Mouse (Mus musculus): ENCODE results near the gene Tarsl2. TPM values are rescaled to one million over a fixed set of nuclear protein-coding genes. Genes with fewer than 3 reads are reported as not detected.

Tarsl2 gene
- polyA plus RNA-seq, 1 experiment from 2014 or later: 16.4 TPM

DNA sequence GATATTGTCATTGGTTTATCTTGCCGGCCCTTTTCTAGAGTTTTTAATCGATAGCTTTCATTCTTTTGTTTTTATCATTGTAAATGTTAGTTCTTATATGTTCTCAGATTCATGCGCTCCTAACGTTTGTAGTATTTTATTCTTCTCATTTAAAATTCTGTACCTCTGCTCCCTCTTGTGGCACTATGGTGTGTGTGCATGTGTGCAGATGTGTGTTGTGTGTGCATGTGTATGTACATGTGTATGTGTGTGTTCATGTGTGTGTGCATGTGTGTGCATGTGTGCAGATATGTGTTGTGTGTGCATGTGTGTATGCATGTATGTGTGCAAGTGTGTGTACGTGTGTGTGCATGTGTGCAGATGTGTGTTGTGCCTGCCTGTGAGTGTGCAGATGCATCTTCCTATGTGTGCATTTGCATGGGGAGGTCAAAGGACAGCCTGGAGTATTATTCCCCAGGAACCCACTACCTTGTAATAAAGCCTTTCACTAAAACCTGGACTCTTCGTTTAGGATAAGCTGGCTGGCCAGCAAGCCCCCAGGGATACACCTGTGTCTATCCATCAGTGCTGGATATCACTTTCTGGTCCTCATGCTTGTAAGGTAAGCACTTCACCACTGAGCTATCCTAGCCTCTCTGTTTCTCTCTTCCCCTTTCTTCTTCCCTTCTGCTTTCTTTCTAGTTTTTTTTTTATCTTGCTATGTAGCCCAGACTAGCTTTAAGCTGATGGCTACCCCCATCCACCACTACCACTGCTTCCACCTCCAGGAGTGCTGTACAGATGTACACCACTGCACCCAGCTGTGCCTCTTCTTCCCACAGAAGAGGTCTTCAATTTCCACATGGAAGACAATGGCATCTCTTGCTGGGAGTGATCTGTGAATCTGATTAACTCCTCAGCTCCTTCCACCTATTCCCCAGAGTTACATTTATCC lies 2.1 kb upstream of the Tarsl2 start:
- Histone ChIP-seq H3K27ac (ENCODE audit: low read length) (no peak overlapping the region), H3K27me3 (ENCODE audit: control insufficient read depth, insufficient read depth, low read length) (no peaks in the 10 kb centered on the region), H3K4me3 (ENCODE audit: low read length) (no peak overlapping the region), H3K36me3 (ENCODE audit: control insufficient read depth, insufficient read depth) (0 out of 2 replicates have a peak, but pooled peaks cover 2% of the 10 kb centered on the region), H3K4me1 (ENCODE audit: control insufficient read depth, insufficient read depth, low read length) (no peaks in the 10 kb centered on the region; the same call in 1 of the 2 replicates), H3K9ac (ENCODE audit: low read length) (no peak overlapping the region), H3K4me2 (ENCODE audit: low read depth, low read length) (no peak overlapping the region), H3K9me3 (replicated peaks; ENCODE audit: control insufficient read depth, low read length) (no peaks in the 10 kb centered on the region)
- ATAC-seq (replicated peaks; ENCODE audit: extremely low read depth, insufficient read depth, low FRiP score): no peak
- 68% methylated on average over 6 of the region's 6 CpGs for WGBS

DNA sequence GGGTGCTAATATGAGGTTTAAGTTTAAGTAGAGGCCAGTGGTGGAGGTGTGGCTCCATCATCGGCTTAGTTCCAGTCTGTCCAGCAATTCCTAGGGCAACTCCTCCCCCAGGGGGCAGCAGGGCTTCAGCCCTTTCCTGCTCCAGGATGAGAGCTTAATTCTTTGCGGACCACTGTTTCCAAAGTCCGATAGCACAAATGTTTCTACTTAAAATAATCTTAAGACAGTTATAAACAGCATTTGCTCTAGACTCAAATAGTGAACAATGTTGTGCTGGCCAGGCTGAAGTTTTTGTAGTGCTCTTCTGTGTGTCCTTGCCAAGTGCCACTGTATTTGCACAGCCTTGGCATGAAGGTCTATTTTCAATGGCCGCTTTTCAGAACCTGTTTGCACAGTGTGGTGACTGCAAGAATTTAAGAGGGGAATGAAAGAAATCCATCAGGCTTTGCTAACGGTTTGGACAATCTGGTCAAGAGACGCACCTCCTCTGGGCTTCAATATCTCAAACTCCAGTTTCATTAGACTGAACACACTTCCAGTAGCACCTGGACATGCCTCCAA lies 757 bp upstream of the Tarsl2 start:
- no peaks in the 10 kb centered on the region for H3K9me3 ChIP-seq (replicated peaks; ENCODE audit: control insufficient read depth, low read length)
- no peaks in the 10 kb centered on the region for H3K27me3 ChIP-seq (ENCODE audit: control insufficient read depth, insufficient read depth, low read length)
- H3K9ac ChIP-seq (ENCODE audit: low read length): no peak overlapping the region
- 27% methylated on average over 6 of the region's 6 CpGs for WGBS
- H3K4me1 ChIP-seq (ENCODE audit: control insufficient read depth, insufficient read depth, low read length): no peaks in the 10 kb centered on the region; the same call in 1 of the 2 replicates
- peaks cover 12% of the 10 kb centered on the region for H3K36me3 ChIP-seq (ENCODE audit: control insufficient read depth, insufficient read depth)
- no peak overlapping the region for H3K27ac ChIP-seq (ENCODE audit: low read length)
- peak overlapping the region; percentile 63 for H3K4me3 ChIP-seq (ENCODE audit: low read length)
- no peak for ATAC-seq (replicated peaks; ENCODE audit: extremely low read depth, insufficient read depth, low FRiP score)
- H3K4me2 ChIP-seq (ENCODE audit: low read depth, low read length): peak overlapping the region; percentile 75

DNA sequence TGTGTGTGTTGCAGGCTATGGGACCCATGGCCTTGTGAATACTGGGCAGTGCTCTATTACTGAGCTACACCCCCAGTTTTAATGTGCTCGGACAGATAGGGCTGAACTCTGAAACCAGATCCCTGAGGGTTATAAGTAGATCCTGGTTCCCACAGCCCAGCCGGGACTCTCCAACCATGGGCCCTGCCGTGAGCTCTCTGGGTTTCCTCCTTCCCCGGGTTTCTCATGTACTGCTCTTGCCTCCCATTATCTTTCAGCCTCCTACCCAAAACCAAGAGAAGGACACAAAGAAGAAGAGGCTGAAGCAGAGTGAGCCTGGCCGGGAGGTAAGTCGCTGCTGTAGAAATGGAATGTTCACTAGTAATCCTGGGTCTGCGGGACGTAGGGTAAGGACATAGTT lies 1.3 kb downstream of the Tarsl2 start:
- Histone ChIP-seq H3K4me2 (ENCODE audit: low read depth, low read length) (no peak overlapping the region), H3K4me3 (ENCODE audit: low read length) (no peak overlapping the region), H3K9me3 (replicated peaks; ENCODE audit: control insufficient read depth, low read length) (no peaks in the 10 kb centered on the region; the same call in 1 of the 2 replicates), H3K27ac (ENCODE audit: low read length) (no peak overlapping the region), H3K4me1 (ENCODE audit: control insufficient read depth, insufficient read depth, low read length) (no peaks in the 10 kb centered on the region; the same call in 1 of the 2 replicates), H3K27me3 (ENCODE audit: control insufficient read depth, insufficient read depth, low read length) (no peaks in the 10 kb centered on the region), H3K9ac (ENCODE audit: low read length) (0 out of 2 replicates have a peak overlapping the region, but pooled peaks have one; percentile 21), H3K36me3 (ENCODE audit: control insufficient read depth, insufficient read depth) (peaks cover 25% of the 10 kb centered on the region)
- ATAC-seq (replicated peaks; ENCODE audit: extremely low read depth, insufficient read depth, low FRiP score): no peak
- 83% methylated on average over 8 of the region's 8 CpGs for WGBS

DNA sequence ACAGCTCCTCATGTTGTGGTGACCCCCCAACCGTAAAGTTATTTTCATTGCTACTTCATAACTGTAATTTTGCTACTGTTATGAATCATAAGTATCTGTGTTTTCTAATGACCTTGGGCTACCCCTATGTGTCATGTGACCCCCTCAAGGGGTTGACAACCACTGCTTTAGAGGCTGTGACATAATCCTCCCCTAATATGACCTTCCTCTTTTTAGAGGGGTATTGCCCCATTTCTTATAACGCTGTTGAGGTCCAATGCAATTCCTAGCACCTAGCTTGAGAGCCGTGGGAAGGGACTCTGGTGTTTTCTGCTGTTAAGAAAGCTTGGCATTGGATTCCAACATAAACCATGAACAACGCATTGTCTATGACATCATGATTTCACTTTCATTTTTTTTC lies 6.0 kb downstream of the Tarsl2 start:
- Histone ChIP-seq H3K9ac (ENCODE audit: low read length) (no peak overlapping the region), H3K4me3 (ENCODE audit: low read length) (no peak overlapping the region), H3K4me1 (ENCODE audit: control insufficient read depth, insufficient read depth, low read length) (no peaks in the 10 kb centered on the region; the same call in 1 of the 2 replicates), H3K4me2 (ENCODE audit: low read depth, low read length) (no peak overlapping the region), H3K9me3 (replicated peaks; ENCODE audit: control insufficient read depth, low read length) (no peaks in the 10 kb centered on the region; the same call in 1 of the 2 replicates), H3K27ac (ENCODE audit: low read length) (no peak overlapping the region), H3K27me3 (ENCODE audit: control insufficient read depth, insufficient read depth, low read length) (no peaks in the 10 kb centered on the region), H3K36me3 (ENCODE audit: control insufficient read depth, insufficient read depth) (peaks cover 39% of the 10 kb centered on the region)
- ATAC-seq (replicated peaks; ENCODE audit: extremely low read depth, insufficient read depth, low FRiP score): no peak
- WGBS: 87% methylated on average over 4 of the region's 4 CpGs

DNA sequence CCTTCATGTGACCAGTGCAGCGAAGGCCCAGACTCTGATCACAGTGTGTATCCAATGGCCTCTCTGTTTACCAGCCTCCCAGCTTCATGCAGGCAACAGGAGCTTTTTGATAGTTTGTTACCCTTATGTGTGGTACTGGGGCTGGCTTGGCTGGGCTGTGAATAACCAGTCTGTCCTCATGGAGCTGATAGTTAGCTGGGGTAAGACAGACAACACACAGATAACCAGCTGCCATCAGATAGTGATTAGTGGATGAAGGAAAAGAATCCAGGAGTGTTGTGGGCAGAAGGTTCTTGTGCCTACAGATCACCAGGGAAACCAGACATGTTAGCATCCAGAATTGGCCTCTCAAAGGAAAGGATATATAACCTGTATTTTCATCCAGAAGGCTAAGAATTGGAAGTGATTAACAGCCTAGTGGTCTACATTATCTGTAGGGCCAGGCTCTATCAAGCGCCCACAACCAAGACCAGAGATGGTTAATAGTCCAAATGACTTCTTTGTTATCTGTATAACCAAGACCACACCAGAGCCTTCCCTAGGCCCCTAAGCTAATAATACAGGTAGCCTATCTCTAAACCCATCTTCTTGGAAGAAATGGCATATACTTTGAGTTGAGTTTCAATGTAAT lies 12.9 kb downstream of the Tarsl2 start:
- Histone ChIP-seq H3K36me3 (ENCODE audit: control insufficient read depth, insufficient read depth) (peaks cover 12% of the 10 kb centered on the region), H3K9me3 (replicated peaks; ENCODE audit: control insufficient read depth, low read length) (no peaks in the 10 kb centered on the region), H3K4me2 (ENCODE audit: low read depth, low read length) (no peak overlapping the region), H3K4me3 (ENCODE audit: low read length) (no peak overlapping the region), H3K27me3 (ENCODE audit: control insufficient read depth, insufficient read depth, low read length) (no peaks in the 10 kb centered on the region), H3K9ac (ENCODE audit: low read length) (no peak overlapping the region), H3K27ac (ENCODE audit: low read length) (no peak overlapping the region), H3K4me1 (ENCODE audit: control insufficient read depth, insufficient read depth, low read length) (peaks cover 2% of the 10 kb centered on the region; the same call in 1 of the 2 replicates)
- WGBS: 94% methylated on average over 2 of the region's 2 CpGs
- ATAC-seq (replicated peaks; ENCODE audit: extremely low read depth, insufficient read depth, low FRiP score): no peak

DNA sequence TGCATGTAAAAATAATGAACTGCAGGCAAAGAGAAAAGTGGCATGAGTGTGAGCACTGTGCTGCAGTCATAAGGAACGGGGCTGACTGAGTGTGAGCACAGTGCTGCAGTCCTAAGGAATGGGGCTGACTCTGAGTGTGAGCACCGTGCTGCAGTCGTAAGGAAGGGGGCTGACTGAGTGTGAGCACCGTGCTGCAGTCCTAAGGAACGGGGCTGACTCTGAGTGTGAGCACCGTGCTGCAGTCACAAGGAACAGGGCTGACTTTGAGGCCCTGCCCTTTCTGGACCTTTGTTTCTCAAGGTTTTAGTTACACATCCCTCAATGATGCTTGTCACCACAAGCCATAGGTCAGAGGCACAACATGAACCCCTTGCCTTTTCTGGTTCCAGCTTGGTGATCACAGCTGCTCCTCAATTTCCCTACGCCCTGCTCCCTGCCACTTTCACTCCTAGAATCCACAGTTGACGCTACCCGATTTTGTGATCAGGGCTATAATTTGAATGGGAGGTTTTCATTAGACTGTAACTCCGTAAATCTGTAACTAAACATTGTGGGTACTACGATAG lies 18.6 kb downstream of the Tarsl2 start:
- H3K4me2 ChIP-seq (ENCODE audit: low read depth, low read length): no peak overlapping the region
- no peak overlapping the region for H3K4me3 ChIP-seq (ENCODE audit: low read length)
- WGBS: 81% methylated on average over 11 of the region's 11 CpGs
- peaks cover 20% of the 10 kb centered on the region for H3K36me3 ChIP-seq (ENCODE audit: control insufficient read depth, insufficient read depth)
- no peaks in the 10 kb centered on the region for H3K9me3 ChIP-seq (replicated peaks; ENCODE audit: control insufficient read depth, low read length)
- no peak overlapping the region for H3K27ac ChIP-seq (ENCODE audit: low read length)
- ATAC-seq (replicated peaks; ENCODE audit: extremely low read depth, insufficient read depth, low FRiP score): no peak
- peaks cover 2% of the 10 kb centered on the region; the same call in 1 of the 2 replicates for H3K4me1 ChIP-seq (ENCODE audit: control insufficient read depth, insufficient read depth, low read length)
- H3K27me3 ChIP-seq (ENCODE audit: control insufficient read depth, insufficient read depth, low read length): no peaks in the 10 kb centered on the region
- H3K9ac ChIP-seq (ENCODE audit: low read length): no peak overlapping the region

DNA sequence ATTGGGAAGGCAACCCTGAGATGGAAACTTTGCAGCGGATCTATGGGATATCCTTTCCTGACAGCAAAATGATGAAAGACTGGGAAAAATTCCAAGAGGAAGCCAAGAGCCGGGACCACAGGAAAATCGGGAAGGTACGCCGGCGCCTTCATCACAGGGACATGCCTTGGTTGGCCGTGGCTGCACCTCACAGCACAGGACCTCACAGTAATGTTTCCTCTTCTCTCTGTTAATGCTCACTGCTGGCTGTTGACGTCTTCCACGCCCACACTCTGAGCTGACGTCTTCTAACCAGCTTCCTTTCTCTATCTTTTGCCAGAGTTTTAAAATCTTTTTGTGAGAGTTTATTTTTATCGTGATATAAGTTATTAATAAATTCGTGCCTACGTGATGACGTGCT lies 19.2 kb downstream of the Tarsl2 start:
- Histone ChIP-seq H3K27ac (ENCODE audit: low read length) (no peak overlapping the region), H3K36me3 (ENCODE audit: control insufficient read depth, insufficient read depth) (peaks cover 20% of the 10 kb centered on the region), H3K9me3 (replicated peaks; ENCODE audit: control insufficient read depth, low read length) (no peaks in the 10 kb centered on the region), H3K4me1 (ENCODE audit: control insufficient read depth, insufficient read depth, low read length) (peaks cover 2% of the 10 kb centered on the region; the same call in 1 of the 2 replicates), H3K27me3 (ENCODE audit: control insufficient read depth, insufficient read depth, low read length) (no peaks in the 10 kb centered on the region), H3K4me2 (ENCODE audit: low read depth, low read length) (no peak overlapping the region), H3K4me3 (ENCODE audit: low read length) (no peak overlapping the region), H3K9ac (ENCODE audit: low read length) (no peak overlapping the region)
- WGBS: 54% methylated on average over 14 of the region's 14 CpGs
- no peak for ATAC-seq (replicated peaks; ENCODE audit: extremely low read depth, insufficient read depth, low FRiP score)

DNA sequence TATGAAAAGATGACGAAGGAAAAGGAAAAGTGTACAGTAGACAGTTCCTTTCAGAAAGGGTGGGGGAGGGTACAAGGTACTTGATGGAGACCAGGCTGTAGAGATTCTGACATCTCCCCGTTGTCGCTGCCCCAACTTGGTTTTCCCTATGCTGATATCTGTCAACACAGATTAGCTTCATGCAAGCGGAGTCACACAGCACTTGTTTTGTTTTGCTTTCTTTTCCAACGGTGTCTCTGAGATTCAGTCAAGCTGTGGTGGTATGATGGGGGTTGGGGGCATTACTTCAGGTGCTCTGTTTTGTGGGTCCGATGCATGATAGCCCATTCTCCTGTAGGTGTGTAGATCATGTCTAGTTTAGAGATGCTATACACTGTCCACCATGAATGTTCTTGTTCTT lies 22.8 kb downstream of the Tarsl2 start:
- no peak for ATAC-seq (replicated peaks; ENCODE audit: extremely low read depth, insufficient read depth, low FRiP score)
- no peak overlapping the region for H3K4me2 ChIP-seq (ENCODE audit: low read depth, low read length)
- H3K36me3 ChIP-seq (ENCODE audit: control insufficient read depth, insufficient read depth): peaks cover 27% of the 10 kb centered on the region
- no peaks in the 10 kb centered on the region for H3K4me1 ChIP-seq (ENCODE audit: control insufficient read depth, insufficient read depth, low read length)
- no peaks in the 10 kb centered on the region for H3K27me3 ChIP-seq (ENCODE audit: control insufficient read depth, insufficient read depth, low read length)
- H3K9ac ChIP-seq (ENCODE audit: low read length): no peak overlapping the region
- WGBS: 77% methylated on average over 6 of the region's 6 CpGs
- H3K4me3 ChIP-seq (ENCODE audit: low read length): no peak overlapping the region
- no peak overlapping the region for H3K27ac ChIP-seq (ENCODE audit: low read length)
- peaks cover 2% of the 10 kb centered on the region; the same call in 1 of the 2 replicates for H3K9me3 ChIP-seq (replicated peaks; ENCODE audit: control insufficient read depth, low read length)

All from heart, embryonic 16.5 days (tissue).